Mouse (Mus musculus) testis, adult 2 months (tissue): ENCODE results near the gene Reps2.

Experiments used
- CTCF ChIP-seq: fragments of 200-500 bp; IDR thresholded peaks from 2 replicates; pipeline ENCODE4 v1.5.1; 2012; ENCODE audit warnings: low read depth, mild to moderate bottlenecking, inconsistent platforms, low read length, moderate library complexity; ENCODE audit not compliant: control insufficient read depth, insufficient read depth, insufficient replicate concordance
- POLR2A ChIP-seq: fragments of 200-500 bp; IDR thresholded peaks from 2 replicates; pipeline ENCODE4 v1.6.1; 2012; ENCODE audit warnings: low read depth, mild to moderate bottlenecking, inconsistent platforms, low read length, moderate library complexity; ENCODE audit not compliant: control insufficient read depth

- TF ChIP-seq POLR2A (no peak), CTCF (no peak)
Measured at GRCm38 (mm10) chrX:162510426-162510980, 132.9 kb downstream of the Reps2 start.
